Mouse (Mus musculus): ENCODE data around the gene Chst12.

DNA sequence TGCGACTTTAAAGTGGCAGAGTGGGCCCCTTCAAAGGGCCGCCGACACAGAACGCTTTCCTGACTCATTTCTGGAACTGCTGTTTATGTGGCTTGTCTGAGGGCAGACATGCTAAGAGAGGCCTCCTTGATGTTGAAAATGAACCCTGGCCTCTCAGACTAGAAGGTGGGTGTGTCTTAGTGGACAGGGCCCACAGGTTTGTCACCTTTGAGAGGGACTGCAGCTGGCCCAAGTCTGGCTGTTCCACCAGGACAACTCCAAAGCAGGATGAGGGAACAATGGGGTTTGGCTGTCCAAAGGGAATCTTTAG lies 12.5 kb downstream of the Chst12 start:
- TF ChIP-seq CTCF (IDR thresholded peaks at IDR 0.05; ENCODE audit: control insufficient read depth, insufficient read depth, insufficient read length) (no peak), CEBPB (IDR thresholded peaks at IDR 0.05; ENCODE audit: low read depth) (no peak), MAX (IDR thresholded peaks at IDR 0.05) (no peak)
